Mouse (Mus musculus) hindbrain, embryonic 11.5 days (tissue): Measurements from ENCODE around the gene Rbmx2. TPM values are rescaled to one million over a fixed set of nuclear protein-coding genes. Genes with fewer than 3 reads are reported as not detected.

Source experiments
- ATAC-seq: fragments of 200-750 bp; cut with Nextera tagmentation; 2 replicates; pipeline ENCODE4 v1.8.0; 2017; ENCODE audit warnings: mild to moderate bottlenecking, moderate TSS enrichment, moderate library complexity; ENCODE audit not compliant: low FRiP score
- DNase-seq: peaks from one replicate; pipeline ENCODE4 v3.0.0-alpha.2; 2015; ENCODE audit warnings: low spot score
- H3K27ac ChIP-seq: fragments of 300-500 bp; sonication (generic); 2 replicates; pipeline ENCODE4 v1.5.1; 2014; ENCODE audit warnings: mild to moderate bottlenecking, low read depth, low read length
- H3K27me3 ChIP-seq: fragments of 300-500 bp; sonication (generic); 2 replicates; pipeline ENCODE4 v1.6.1; 2014; ENCODE audit warnings: mild to moderate bottlenecking, low read length, moderate library complexity, mixed read lengths; ENCODE audit not compliant: control insufficient read depth, insufficient read depth
- H3K36me3 ChIP-seq: fragments of 300-500 bp; sonication (generic); 2 replicates; pipeline ENCODE4 v1.6.1; 2014; ENCODE audit warnings: mild to moderate bottlenecking, low read length, moderate library complexity, mixed read lengths; ENCODE audit not compliant: control insufficient read depth, insufficient read depth
- H3K4me1 ChIP-seq: fragments of 300-500 bp; sonication (generic); replicated peaks from 2 replicates; pipeline ENCODE4 v1.6.1; 2014; ENCODE audit warnings: low read length, mixed read lengths; ENCODE audit not compliant: control insufficient read depth, insufficient read depth
- H3K4me2 ChIP-seq: fragments of 300-500 bp; sonication (generic); replicated peaks from 2 replicates; pipeline ENCODE4 v1.6.1; 2014; ENCODE audit warnings: mild to moderate bottlenecking, low read depth, low read length
- H3K4me3 ChIP-seq: fragments of 300-500 bp; sonication (generic); 2 replicates; pipeline ENCODE4 v1.5.1; 2014; ENCODE audit warnings: low read depth, low read length
- H3K9ac ChIP-seq: fragments of 300-500 bp; sonication (generic); 2 replicates; pipeline ENCODE4 v1.6.1; 2014; ENCODE audit warnings: low read depth, low read length
- H3K9me3 ChIP-seq: fragments of 300-500 bp; sonication (generic); 2 replicates; pipeline ENCODE4 v1.6.1; 2016; ENCODE audit warnings: low read length; ENCODE audit not compliant: control insufficient read depth
- WGBS: fragments of 180-500 bp; shearing (Covaris S2); extraction: QIAGEN DNeasy Blood & Tissue Kit; methylation state at CpG from one replicate; pipeline ENCODE4 v1.1.7; 2014; 5-methylcytosine and 5-hydroxymethylcytosine counted together
- polyA plus RNA-seq: library from polyadenylated mRNA; unstranded; fragments of >200 nt; fragmentation: Nextera tagmentation; extraction: Ambion mirVana; gene quantifications from 2 replicates; pipeline ENCODE4 v1.2.1, GENCODE M21; 2014

Rbmx2 gene
- polyA plus RNA-seq, result 25.2 and 26.4 TPM in 2 replicates

GRCm38 (mm10) chrX:48694864-48695371, at the start of gene Rbmx2:
Rbmx2 (plus strand) TSS chrX:48695004.
- Histone ChIP-seq H3K4me3 (peak within 1 kb of the TSS; percentile 56), H3K4me1 (no peaks in the 10 kb centered on the region), H3K9ac (peak within 1 kb of the TSS; percentile 53), H3K27me3 (no peaks in the 10 kb centered on the region), H3K4me2 (peak within 1 kb of the TSS; percentile 45), H3K36me3 (no peaks in the 10 kb centered on the region), H3K9me3 (no peaks in the 10 kb centered on the region), H3K27ac (no peak within 1 kb of the TSS)
- WGBS, result 10% methylated on average over 37 of the region's 42 CpGs
- ATAC-seq (peak; percentile 98), DNase-seq (peak; percentile 94)

GRCm38 (mm10) chrX:48666807-48667206, 28.0 kb upstream of the Rbmx2 start:
- H3K27ac ChIP-seq, result no peak overlapping the region
- H3K27me3 ChIP-seq, result no peaks in the 10 kb centered on the region
- DNase-seq (peak; percentile 9), ATAC-seq (peak; percentile 59; the same call in 1 of the 2 replicates)
- no peak overlapping the region for H3K4me3 ChIP-seq
- H3K36me3 ChIP-seq, result no peaks in the 10 kb centered on the region
- H3K4me2 ChIP-seq, result no peak overlapping the region
- H3K9me3 ChIP-seq, result no peaks in the 10 kb centered on the region
- WGBS, result 29% methylated on average over 6 of the region's 6 CpGs
- no peak overlapping the region for H3K9ac ChIP-seq
- no peaks in the 10 kb centered on the region for H3K4me1 ChIP-seq

GRCm38 (mm10) chrX:48669588-48669987, 25.2 kb upstream of the Rbmx2 start:
- Histone ChIP-seq H3K27me3 (no peaks in the 10 kb centered on the region), H3K4me2 (no peak overlapping the region), H3K4me1 (no peaks in the 10 kb centered on the region), H3K9ac (no peak overlapping the region), H3K4me3 (no peak overlapping the region), H3K27ac (no peak overlapping the region), H3K36me3 (no peaks in the 10 kb centered on the region), H3K9me3 (no peaks in the 10 kb centered on the region)
- peak; percentile 10 for DNase-seq
- no peak for ATAC-seq
- 69% methylated on average over 3 of the region's 3 CpGs for WGBS

GRCm38 (mm10) chrX:48671714-48672113, 23.1 kb upstream of the Rbmx2 start:
- no peak overlapping the region for H3K27ac ChIP-seq
- DNase-seq, result no peak
- no peaks in the 10 kb centered on the region for H3K36me3 ChIP-seq
- H3K4me2 ChIP-seq, result no peak overlapping the region
- ATAC-seq, result no peak
- no peaks in the 10 kb centered on the region for H3K4me1 ChIP-seq
- no peak overlapping the region for H3K4me3 ChIP-seq
- no peaks in the 10 kb centered on the region for H3K9me3 ChIP-seq
- no peak overlapping the region for H3K9ac ChIP-seq
- 69% methylated on average over 3 of the region's 3 CpGs for WGBS
- H3K27me3 ChIP-seq, result no peaks in the 10 kb centered on the region

- no peaks in the 10 kb centered on the region for H3K4me1 ChIP-seq
- no peaks in the 10 kb centered on the region for H3K27me3 ChIP-seq
- ATAC-seq (no peak), DNase-seq (no peak)
- H3K4me2 ChIP-seq, result no peak within 1 kb of the TSS
- H3K9ac ChIP-seq, result no peak within 1 kb of the TSS
- H3K4me3 ChIP-seq, result no peak within 1 kb of the TSS
- no peaks in the 10 kb centered on the region for H3K36me3 ChIP-seq
- H3K9me3 ChIP-seq, result no peaks in the 10 kb centered on the region
- H3K27ac ChIP-seq, result no peak within 1 kb of the TSS
- 83% methylated on average over 4 of the region's 4 CpGs for WGBS
Observed at GRCm38 (mm10) chrX:48674171-48674570, 20.6 kb upstream of the Rbmx2 start, which contains the start of gene Gpr119. Gpr119 (minus strand) TSS chrX:48674478.

- 22% methylated on average over 3 of the region's 3 CpGs for WGBS
- H3K4me3 ChIP-seq, result no peak overlapping the region
- ATAC-seq, result no peak
- no peak overlapping the region for H3K27ac ChIP-seq
- H3K9ac ChIP-seq, result no peak overlapping the region
- peak; percentile 66 for DNase-seq
- no peak overlapping the region for H3K4me2 ChIP-seq
- H3K27me3 ChIP-seq, result no peaks in the 10 kb centered on the region
- no peaks in the 10 kb centered on the region for H3K4me1 ChIP-seq
- no peaks in the 10 kb centered on the region for H3K9me3 ChIP-seq
- H3K36me3 ChIP-seq, result no peaks in the 10 kb centered on the region
Observed at GRCm38 (mm10) chrX:48683451-48683850, 11.4 kb upstream of the Rbmx2 start.

GRCm38 (mm10) chrX:48683857-48684256, 10.9 kb upstream of the Rbmx2 start:
- Histone ChIP-seq H3K9me3 (no peaks in the 10 kb centered on the region), H3K36me3 (no peaks in the 10 kb centered on the region), H3K4me1 (no peaks in the 10 kb centered on the region), H3K4me2 (no peak overlapping the region), H3K9ac (no peak overlapping the region), H3K27ac (no peak overlapping the region), H3K4me3 (no peak overlapping the region), H3K27me3 (no peaks in the 10 kb centered on the region)
- ATAC-seq, result no peak
- 78% methylated on average over 5 of the region's 5 CpGs for WGBS
- DNase-seq, result no peak

GRCm38 (mm10) chrX:48694460-48694859, 344 bp upstream of the Rbmx2 start:
- H3K4me1 ChIP-seq, result no peaks in the 10 kb centered on the region
- H3K9ac ChIP-seq, result 0 out of 2 replicates have a peak overlapping the region, but pooled peaks have one; percentile 15
- peak; percentile 91 for ATAC-seq
- H3K4me3 ChIP-seq, result peak overlapping the region; percentile 56
- H3K27me3 ChIP-seq, result no peaks in the 10 kb centered on the region
- WGBS, result 12% methylated on average over 6 of the region's 6 CpGs
- H3K27ac ChIP-seq, result no peak overlapping the region
- H3K4me2 ChIP-seq, result peak overlapping the region; percentile 29
- H3K9me3 ChIP-seq, result no peaks in the 10 kb centered on the region
- no peaks in the 10 kb centered on the region for H3K36me3 ChIP-seq
- no peak for DNase-seq

- no peak overlapping the region for H3K9ac ChIP-seq
- no peaks in the 10 kb centered on the region for H3K4me1 ChIP-seq
- H3K9me3 ChIP-seq, result no peaks in the 10 kb centered on the region
- H3K4me2 ChIP-seq, result no peak overlapping the region
- no peak overlapping the region for H3K4me3 ChIP-seq
- WGBS, result 88% methylated on average over 10 of the region's 10 CpGs
- no peak overlapping the region for H3K27ac ChIP-seq
- no peaks in the 10 kb centered on the region for H3K36me3 ChIP-seq
- no peaks in the 10 kb centered on the region for H3K27me3 ChIP-seq
- DNase-seq (no peak), ATAC-seq (no peak)
Observed at GRCm38 (mm10) chrX:48709701-48710100, 14.9 kb downstream of the Rbmx2 start.
